ENCODE assay signal across 24 mouse cellular contexts in genomic region chr7:75474564-75475150, GRCm38 (mm10). TPM values are rescaled to one million over a fixed set of nuclear protein-coding genes. Genes with fewer than 3 reads are reported as not detected.
A peak's percentile ranks its signal among the peaks of the same experiment; 100 is the strongest.
DNase-seq lines count a peak whose midpoint lies in the region; ATAC-seq and TF ChIP-seq lines count a peak whose summit lies in the region.
"Had no signal": no experiment of that assay in that cellular context is flagged by ENCODE, and none has a peak within 500 bp of the region (broad histone marks: within the 10 kb centered on the region; RNA-seq: fewer than 3 reads in every experiment).

No protein-coding gene starts in this region.

- no peak for TF ChIP-seq POLR2A in kidney, adult 2 months (IDR thresholded peaks at IDR 0.05; ENCODE audit: low read depth, low read length)

- H3K27ac ChIP-seq in kidney, adult 2 months (ENCODE audit: insufficient read depth, low read depth, low read length), result no peak overlapping the region
- peak overlapping the region; percentile 60 for H3K27ac ChIP-seq in kidney, embryonic 15.5 days
- no peak overlapping the region for H3K27ac ChIP-seq in kidney, postnatal 0 days
- H3K27ac ChIP-seq in kidney, embryonic 14.5 days (ENCODE audit: low read depth, low read length), result no peak overlapping the region; the same call in 1 of the 2 replicates
- H3K27ac ChIP-seq in neural tube, embryonic 15.5 days (replicated peaks), result no peak overlapping the region
- H3K27ac ChIP-seq: embryonic facial prominence, embryonic 13.5 days; embryonic facial prominence, embryonic 15.5 days; forebrain, embryonic 10.5 days; forebrain, embryonic 12.5 days had no signal

- no peak overlapping the region for H3K4me2 ChIP-seq in kidney, embryonic 15.5 days
- no peak overlapping the region for H3K4me2 ChIP-seq in kidney, postnatal 0 days (ENCODE audit: low read length)
- no peak overlapping the region for H3K4me2 ChIP-seq in kidney, embryonic 14.5 days (replicated peaks; ENCODE audit: low read depth, low read length)
- H3K4me2 ChIP-seq in neural tube, embryonic 15.5 days, result no peak overlapping the region
- H3K4me2 ChIP-seq: embryonic facial prominence, embryonic 13.5 days; embryonic facial prominence, embryonic 15.5 days; forebrain, embryonic 12.5 days had no signal

- peak; percentile 69 for ATAC-seq in kidney, embryonic 15.5 days (replicated peaks; ENCODE audit: low FRiP score)
- ATAC-seq in kidney, postnatal 0 days (replicated peaks; ENCODE audit: low FRiP score, low read depth), result peak; percentile 50
- no peak for ATAC-seq in kidney, embryonic 14.5 days (ENCODE audit: low FRiP score, low TSS enrichment)
- no peak for ATAC-seq in neural tube, embryonic 15.5 days (ENCODE audit: low FRiP score)
- ATAC-seq: forebrain, embryonic 14.5 days had no signal

- H3K9me3 ChIP-seq in kidney, embryonic 15.5 days (replicated peaks), result no peaks in the 10 kb centered on the region
- no peaks in the 10 kb centered on the region for H3K9me3 ChIP-seq in kidney, postnatal 0 days (replicated peaks; ENCODE audit: low read length)
- no peaks in the 10 kb centered on the region for H3K9me3 ChIP-seq in kidney, embryonic 14.5 days (ENCODE audit: control insufficient read depth, low read length)
- H3K9me3 ChIP-seq in neural tube, embryonic 15.5 days (replicated peaks), result no peaks in the 10 kb centered on the region
- H3K9me3 ChIP-seq: embryonic facial prominence, embryonic 13.5 days; embryonic facial prominence, embryonic 15.5 days; forebrain, embryonic 10.5 days; forebrain, embryonic 12.5 days had no signal

- H3K36me3 ChIP-seq in kidney, adult 2 months (ENCODE audit: control insufficient read depth, insufficient read depth, low read length), result no peaks in the 10 kb centered on the region
- H3K36me3 ChIP-seq in kidney, embryonic 15.5 days, result no peaks in the 10 kb centered on the region
- H3K36me3 ChIP-seq in kidney, postnatal 0 days (ENCODE audit: insufficient read depth, low read length), result no peaks in the 10 kb centered on the region
- H3K36me3 ChIP-seq in kidney, embryonic 14.5 days (ENCODE audit: control insufficient read depth, insufficient read depth, low read length), result no peaks in the 10 kb centered on the region
- H3K36me3 ChIP-seq in neural tube, embryonic 15.5 days, result no peaks in the 10 kb centered on the region
- H3K36me3 ChIP-seq: embryonic facial prominence, embryonic 13.5 days; embryonic facial prominence, embryonic 15.5 days; forebrain, embryonic 10.5 days; forebrain, embryonic 12.5 days had no signal

- no peaks in the 10 kb centered on the region for H3K27me3 ChIP-seq in kidney, adult 2 months (replicated peaks; ENCODE audit: control insufficient read depth, insufficient read depth, low read length)
- no peaks in the 10 kb centered on the region for H3K27me3 ChIP-seq in kidney, embryonic 15.5 days
- H3K27me3 ChIP-seq in kidney, postnatal 0 days (ENCODE audit: insufficient read depth, low read length), result no peaks in the 10 kb centered on the region
- no peaks in the 10 kb centered on the region for H3K27me3 ChIP-seq in kidney, embryonic 14.5 days (ENCODE audit: control insufficient read depth, insufficient read depth, low read length)
- H3K27me3 ChIP-seq in neural tube, embryonic 15.5 days (replicated peaks), result no peaks in the 10 kb centered on the region
- H3K27me3 ChIP-seq: embryonic facial prominence, embryonic 13.5 days; embryonic facial prominence, embryonic 15.5 days; forebrain, embryonic 12.5 days had no signal

- no peak overlapping the region for H3K4me3 ChIP-seq in kidney, adult 2 months (ENCODE audit: insufficient read depth, low read depth, low read length)
- no peak overlapping the region for H3K4me3 ChIP-seq in kidney, embryonic 15.5 days (replicated peaks)
- H3K4me3 ChIP-seq in kidney, postnatal 0 days (replicated peaks; ENCODE audit: low read depth, low read length), result no peak overlapping the region
- H3K4me3 ChIP-seq in kidney, embryonic 14.5 days (ENCODE audit: low read length), result no peak overlapping the region
- H3K4me3 ChIP-seq in neural tube, embryonic 15.5 days (replicated peaks), result no peak overlapping the region
- H3K4me3 ChIP-seq: embryonic facial prominence, embryonic 13.5 days; embryonic facial prominence, embryonic 15.5 days; erythroblast, embryonic 14.5 days; forebrain, embryonic 10.5 days; forebrain, embryonic 12.5 days had no signal

- no peak overlapping the region for H3K9ac ChIP-seq in kidney, embryonic 15.5 days
- no peak overlapping the region for H3K9ac ChIP-seq in kidney, postnatal 0 days (ENCODE audit: low read depth, low read length)
- H3K9ac ChIP-seq in kidney, embryonic 14.5 days (ENCODE audit: low read depth, low read length), result no peak overlapping the region
- no peak overlapping the region for H3K9ac ChIP-seq in neural tube, embryonic 15.5 days (replicated peaks)
- H3K9ac ChIP-seq: embryonic facial prominence, embryonic 13.5 days; embryonic facial prominence, embryonic 15.5 days; forebrain, embryonic 12.5 days had no signal

- no peak for TF ChIP-seq CTCF in kidney, adult 2 months (conservative IDR thresholded peaks at IDR 0.05; ENCODE audit: insufficient read depth, insufficient read length, low read depth, low read length)
- no peak for TF ChIP-seq CTCF in kidney, postnatal 0 days (IDR thresholded peaks at IDR 0.05; ENCODE audit: low read depth)

- peak; percentile 59 for DNase-seq in kidney, adult 2 months
- no peak for DNase-seq in kidney, postnatal 25 days
- DNase-seq in kidney, postnatal 10 days, result no peak
- peak; percentile 46 for DNase-seq in kidney, postnatal 0 days (ENCODE audit: low spot score)
- DNase-seq in forelimb bud, embryonic 11.5 days (ENCODE audit: low read depth, low spot score), result peak; percentile 6
- DNase-seq: adrenal gland, adult 2 months; adrenal gland, postnatal 10 days; adrenal gland, postnatal 25 days; cerebellum, adult 11 months; cerebellum, adult 18-20 months; cerebellum, adult 8-10 months; cerebellum, adult 9-11 months; cerebellum, postnatal 14 days; cerebellum, postnatal 36 days; embryo, embryonic 11 days had no signal

- peaks cover 45% of the 10 kb centered on the region for H3K4me1 ChIP-seq in kidney, adult 2 months (ENCODE audit: control insufficient read depth, insufficient read depth, low read length)
- peaks cover 40% of the 10 kb centered on the region for H3K4me1 ChIP-seq in kidney, embryonic 15.5 days
- H3K4me1 ChIP-seq in kidney, postnatal 0 days (replicated peaks; ENCODE audit: insufficient read depth, low read length), result peaks cover 18% of the 10 kb centered on the region
- peaks cover 24% of the 10 kb centered on the region for H3K4me1 ChIP-seq in kidney, embryonic 14.5 days (ENCODE audit: control insufficient read depth, insufficient read depth, low read length)
- peaks cover 7% of the 10 kb centered on the region; the same call in 1 of the 2 replicates for H3K4me1 ChIP-seq in neural tube, embryonic 15.5 days

RNA-seq across cellular contexts. Expression of gene Akap13, which starts 19.3 kb away (rescaled TPM):
- polyA plus RNA-seq in kidney, adult 2 months (2012; rRNA removed), result 12.0 and 13.2 TPM in 2 replicates
- polyA plus RNA-seq in kidney, embryonic 15.5 days (2015; fragmentation: Nextera tagmentation; extraction: Ambion mirVana), result 46.1 and 49.7 TPM in 2 replicates
- 24.3 and 27.9 TPM in 2 replicates for polyA plus RNA-seq in kidney, postnatal 0 days (2015; fragmentation: Nextera tagmentation; extraction: Ambion mirVana)
- polyA plus RNA-seq in kidney, embryonic 14.5 days (2014; fragmentation: Nextera tagmentation; extraction: Ambion mirVana), result 45.0 and 69.8 TPM in 2 replicates
- polyA plus RNA-seq in neural tube, embryonic 15.5 days (2015; fragmentation: Nextera tagmentation; extraction: Ambion mirVana), result 14.3 and 22.0 TPM in 2 replicates

Comparison
In these comparisons a context has a peak if more than half of its experiments do, and no peak if none do; other contexts are left out.
1. DNase-seq: peak in kidney, adult 2 months (single experiment), kidney, postnatal 0 days (single experiment) and forelimb bud, embryonic 11.5 days (single experiment); none in kidney, postnatal 25 days (0 of 2) and kidney, postnatal 10 days (single experiment).
2. ATAC-seq: peak in kidney, embryonic 15.5 days (single experiment) and kidney, postnatal 0 days (single experiment); none in kidney, embryonic 14.5 days (single experiment) and neural tube, embryonic 15.5 days (single experiment).